Mouse (Mus musculus) heart, embryonic 13.5 days (tissue): ENCODE data around the gene Slc37a3. TPM values are rescaled to one million over a fixed set of nuclear protein-coding genes. Genes with fewer than 3 reads are reported as not detected.
A peak's percentile ranks its signal among the peaks of the same experiment; 100 is the strongest.
"Not testable (repeated sequence)": the region's sequence is repeated elsewhere in the genome, so short reads cannot be mapped to it uniquely, and the experiment has no call there.

Source experiments
- ATAC-seq: fragments of 200-750 bp; cut with Nextera tagmentation; 2 replicates; pipeline ENCODE4 v1.8.0; 2017; ENCODE audit warnings: moderate TSS enrichment; ENCODE audit not compliant: insufficient number of reproducible peaks, low FRiP score, low TSS enrichment; ENCODE audit errors: extremely low read depth
- H3K27ac ChIP-seq: fragments of 300-500 bp; sonication (generic); replicated peaks from 2 replicates; pipeline ENCODE4 v1.5.1; 2015; ENCODE audit warnings: moderate library complexity, mild to moderate bottlenecking, inconsistent platforms
- H3K27me3 ChIP-seq: fragments of 300-500 bp; sonication (generic); replicated peaks from 2 replicates; pipeline ENCODE4 v1.6.1; 2015; ENCODE audit warnings: mild to moderate bottlenecking, inconsistent platforms
- H3K36me3 ChIP-seq: fragments of 300-500 bp; sonication (generic); 2 replicates; pipeline ENCODE4 v1.6.1; 2015; ENCODE audit warnings: mild to moderate bottlenecking, inconsistent platforms
- H3K4me1 ChIP-seq: fragments of 300-500 bp; sonication (generic); 2 replicates; pipeline ENCODE4 v1.6.1; 2015; ENCODE audit warnings: inconsistent platforms
- H3K4me2 ChIP-seq: fragments of 300-500 bp; sonication (generic); 2 replicates; pipeline ENCODE4 v1.6.1; 2015; ENCODE audit warnings: inconsistent platforms, mild to moderate bottlenecking, moderate library complexity
- H3K4me3 ChIP-seq: fragments of 300-500 bp; sonication (generic); 2 replicates; pipeline ENCODE4 v1.5.1; 2015; ENCODE audit warnings: moderate library complexity, mild to moderate bottlenecking, inconsistent platforms
- H3K9ac ChIP-seq: fragments of 300-500 bp; sonication (generic); 2 replicates; pipeline ENCODE4 v1.6.1; 2015; ENCODE audit warnings: inconsistent platforms, mild to moderate bottlenecking, moderate library complexity
- H3K9me3 ChIP-seq: fragments of 300-500 bp; sonication (generic); 2 replicates; pipeline ENCODE4 v1.6.1; 2016; ENCODE audit warnings: inconsistent platforms
- WGBS: fragments of 180-500 bp; shearing (Covaris S2); methylation state at CpG from one replicate; pipeline ENCODE4 v1.1.7; 2015; ENCODE audit warnings: mixed read lengths; 5-methylcytosine and 5-hydroxymethylcytosine counted together
- polyA plus RNA-seq: library from polyadenylated mRNA; unstranded; fragments of >200 nt; fragmentation: Nextera tagmentation; extraction: Ambion mirVana; gene quantifications from 2 replicates; pipeline ENCODE4 v1.2.1, GENCODE M21; 2015

Gene Slc37a3
- 33.0 and 34.4 TPM in 2 replicates for polyA plus RNA-seq

- H3K9ac ChIP-seq, result peak within 1 kb of the TSS; percentile 98
- peak within 1 kb of the TSS; percentile 98 for H3K4me3 ChIP-seq
- peaks cover 8% of the 10 kb centered on the region for H3K36me3 ChIP-seq
- peak; percentile 83 for ATAC-seq
- peak within 1 kb of the TSS; percentile 62; the same call in 1 of the 2 replicates for H3K27ac ChIP-seq
- H3K9me3 ChIP-seq, result no peaks in the 10 kb centered on the region
- peaks cover 27% of the 10 kb centered on the region for H3K27me3 ChIP-seq
- WGBS, result under 1% methylated on average over 42 of the region's 43 CpGs
- peak within 1 kb of the TSS; percentile 82 for H3K4me2 ChIP-seq
- H3K4me1 ChIP-seq, result peaks cover 45% of the 10 kb centered on the region
These were observed at the start of gene Slc37a3 for GRCm38 (mm10) chr6:39377311-39377827. TSS of gene Slc37a3 (minus strand) at chr6:39377675.

GRCm38 (mm10) chr6:39426725-39427124 is 49.2 kb upstream of the Slc37a3 start:
- Histone ChIP-seq H3K27me3 (peaks cover 22% of the 10 kb centered on the region), H3K4me2 (no peak overlapping the region), H3K4me1 (peaks cover 8% of the 10 kb centered on the region; the same call in 1 of the 2 replicates), H3K4me3 (no peak overlapping the region), H3K36me3 (no peaks in the 10 kb centered on the region), H3K9me3 (no peaks in the 10 kb centered on the region), H3K9ac (no peak overlapping the region), H3K27ac (no peak overlapping the region)
- WGBS, result 89% methylated on average over 4 of the region's 4 CpGs
- no peak for ATAC-seq

- no peak overlapping the region for H3K9ac ChIP-seq
- WGBS, result 59% methylated on average over 2 of the region's 2 CpGs
- H3K4me3 ChIP-seq, result no peak overlapping the region
- no peak for ATAC-seq
- H3K27ac ChIP-seq, result no peak overlapping the region
- H3K9me3 ChIP-seq, result no peaks in the 10 kb centered on the region
- no peaks in the 10 kb centered on the region for H3K36me3 ChIP-seq
- H3K4me2 ChIP-seq, result no peak overlapping the region
- peaks cover 33% of the 10 kb centered on the region for H3K27me3 ChIP-seq
- peaks cover 11% of the 10 kb centered on the region; the same call in 1 of the 2 replicates for H3K4me1 ChIP-seq
These were observed 47.7 kb upstream of the Slc37a3 start for GRCm38 (mm10) chr6:39425181-39425580.

- 79% methylated on average over 7 of the region's 7 CpGs for WGBS
- Histone ChIP-seq H3K27me3 (peaks cover 35% of the 10 kb centered on the region), H3K4me1 (peaks cover 9% of the 10 kb centered on the region), H3K9ac (no peak overlapping the region), H3K9me3 (no peaks in the 10 kb centered on the region), H3K36me3 (no peaks in the 10 kb centered on the region), H3K27ac (no peak overlapping the region), H3K4me3 (no peak overlapping the region), H3K4me2 (no peak overlapping the region)
- ATAC-seq, result no peak
These were observed 46.2 kb upstream of the Slc37a3 start for GRCm38 (mm10) chr6:39423686-39424085.

- ATAC-seq, result no peak
- WGBS, result 48% methylated on average over 6 of the region's 6 CpGs
- no peak overlapping the region for H3K27ac ChIP-seq
- peaks cover 10% of the 10 kb centered on the region for H3K4me1 ChIP-seq
- H3K9me3 ChIP-seq, result no peaks in the 10 kb centered on the region
- H3K4me2 ChIP-seq, result no peak overlapping the region
- H3K4me3 ChIP-seq, result no peak overlapping the region
- no peak overlapping the region for H3K9ac ChIP-seq
- peaks cover 40% of the 10 kb centered on the region for H3K27me3 ChIP-seq
- H3K36me3 ChIP-seq, result no peaks in the 10 kb centered on the region
These were observed 45.7 kb upstream of the Slc37a3 start for GRCm38 (mm10) chr6:39423130-39423551.

DNA sequence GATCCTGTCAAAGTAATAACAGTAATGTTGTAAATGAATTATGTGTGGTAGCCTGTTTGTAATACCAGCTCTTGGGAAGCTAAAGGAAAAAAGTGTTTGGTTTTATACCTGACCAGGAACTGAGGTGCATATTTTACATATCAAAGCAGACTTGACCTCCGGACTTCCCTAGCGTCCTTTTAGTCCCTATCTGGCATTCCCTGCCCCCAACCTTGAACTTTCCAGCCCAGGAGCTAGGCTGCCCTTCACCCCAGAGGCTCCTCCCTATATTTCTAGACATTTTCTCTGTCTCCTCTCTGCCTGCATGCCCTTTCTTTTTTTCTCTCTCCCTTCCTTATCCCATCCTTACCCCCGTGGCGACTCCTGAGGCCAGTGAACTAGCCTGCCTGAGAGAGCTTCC is 43.4 kb upstream of the Slc37a3 start:
- H3K27ac ChIP-seq, result no peak overlapping the region
- no peaks in the 10 kb centered on the region for H3K36me3 ChIP-seq
- H3K9ac ChIP-seq, result no peak overlapping the region; the same call in 1 of the 2 replicates
- no peak for ATAC-seq
- H3K9me3 ChIP-seq, result no peaks in the 10 kb centered on the region
- H3K4me3 ChIP-seq, result peak overlapping the region; percentile 99
- WGBS, result 36% methylated on average over 4 of the region's 4 CpGs
- peaks cover 51% of the 10 kb centered on the region for H3K27me3 ChIP-seq
- peaks cover 10% of the 10 kb centered on the region for H3K4me1 ChIP-seq
- H3K4me2 ChIP-seq, result peak overlapping the region; percentile 81; the same call in 1 of the 2 replicates

DNA sequence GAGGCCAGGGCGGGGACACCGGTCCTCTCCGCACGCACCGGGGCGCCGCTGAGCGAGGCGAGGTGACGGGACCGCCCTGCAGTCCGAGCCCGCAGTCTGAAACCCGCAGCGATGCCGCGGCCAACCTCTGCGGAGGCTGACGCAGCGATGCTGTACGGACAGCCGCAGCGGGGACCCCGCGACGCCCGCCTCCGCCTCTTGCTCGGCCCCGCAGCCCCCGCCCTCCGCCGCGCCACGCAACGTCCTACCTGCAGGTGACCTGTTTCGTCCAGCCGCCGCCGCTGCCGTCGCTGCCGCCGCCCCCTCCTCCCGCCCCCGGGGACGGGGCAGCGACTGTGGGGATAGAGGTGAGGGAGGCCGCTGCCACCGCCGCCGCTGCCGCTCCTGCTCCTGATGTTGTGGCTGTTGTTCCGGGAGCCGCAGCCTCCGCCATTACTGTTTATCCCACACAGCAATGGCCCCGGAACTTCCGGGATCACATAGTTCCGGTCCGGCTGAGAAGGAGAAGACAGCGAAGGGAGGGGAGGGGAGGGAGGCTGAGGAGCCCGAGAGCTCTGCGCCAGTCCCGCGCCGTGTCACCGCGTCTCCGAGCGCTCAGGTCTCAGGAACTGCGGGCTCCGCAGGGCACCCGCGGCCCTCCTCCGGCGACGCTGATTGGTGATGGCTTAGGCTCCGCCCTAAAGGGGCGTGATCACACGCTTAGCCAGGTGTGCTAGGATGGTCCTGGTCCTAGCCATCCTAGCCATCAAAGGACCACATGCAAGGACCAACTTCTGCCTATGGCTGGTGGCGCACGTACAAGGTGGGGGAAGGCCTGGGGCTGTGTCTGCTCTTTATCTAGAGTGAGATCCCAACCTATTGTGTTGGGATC is 42.6 kb upstream of the Slc37a3 start, which contains the start of gene Mkrn1:
Gene Mkrn1, minus strand, starts transcription at position 612 of the 871 bp plus-strand sequence.
- Histone ChIP-seq H3K27me3 (peaks cover 51% of the 10 kb centered on the region), H3K9me3 (no peaks in the 10 kb centered on the region), H3K4me1 (peaks cover 10% of the 10 kb centered on the region), H3K27ac (peak within 1 kb of the TSS; percentile 78), H3K4me2 (peak within 1 kb of the TSS; percentile 81), H3K36me3 (no peaks in the 10 kb centered on the region), H3K4me3 (peak within 1 kb of the TSS; percentile 99), H3K9ac (peak within 1 kb of the TSS; percentile 88)
- under 1% methylated on average over 53 of the region's 82 CpGs for WGBS
- peak; percentile 83 for ATAC-seq

GRCm38 (mm10) chr6:39419386-39419850 is 41.9 kb upstream of the Slc37a3 start:
- no peak for ATAC-seq
- under 1% methylated on average over 43 of the region's 43 CpGs for WGBS
- Histone ChIP-seq H3K4me1 (peaks cover 10% of the 10 kb centered on the region), H3K36me3 (no peaks in the 10 kb centered on the region), H3K9me3 (no peaks in the 10 kb centered on the region), H3K27me3 (peaks cover 51% of the 10 kb centered on the region), H3K4me2 (peak overlapping the region; percentile 81), H3K9ac (peak overlapping the region; percentile 88), H3K4me3 (peak overlapping the region; percentile 99), H3K27ac (peak overlapping the region; percentile 78; the same call in 1 of the 2 replicates)

GRCm38 (mm10) chr6:39416654-39417053 is 39.2 kb upstream of the Slc37a3 start:
- not testable (repeated sequence) for ATAC-seq, H3K4me1 ChIP-seq, H3K36me3 ChIP-seq, H3K27ac ChIP-seq, H3K9me3 ChIP-seq, H3K9ac ChIP-seq
- Histone ChIP-seq H3K4me3 (peak overlapping the region; percentile 7; the same call in 1 of the 2 replicates), H3K4me2 (peak overlapping the region; percentile 29; the same call in 1 of the 2 replicates), H3K27me3 (peaks cover 29% of the 10 kb centered on the region)

DNA sequence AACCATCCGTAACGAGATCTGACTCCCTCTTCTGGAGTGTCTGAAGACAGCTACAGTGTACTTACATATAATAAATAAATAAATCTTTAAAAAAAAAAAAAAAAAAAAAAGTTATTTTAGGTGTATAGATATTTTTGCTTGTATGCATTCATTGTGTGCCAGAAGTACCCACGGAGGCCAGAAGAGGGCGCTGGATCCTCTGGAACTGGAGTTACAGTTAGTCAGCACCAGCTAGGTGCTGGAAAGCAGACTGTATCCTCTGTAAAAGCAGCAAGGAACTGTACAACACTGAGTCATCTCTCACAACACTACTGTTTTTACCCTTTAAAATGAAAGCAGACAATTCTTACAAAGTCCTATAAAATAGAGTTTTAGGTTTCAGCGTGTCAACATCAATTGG is 38.3 kb upstream of the Slc37a3 start:
- no peak overlapping the region for H3K9ac ChIP-seq
- H3K36me3 ChIP-seq, result no peaks in the 10 kb centered on the region
- peak overlapping the region; percentile 7; the same call in 1 of the 2 replicates for H3K4me2 ChIP-seq
- no peak for ATAC-seq
- peaks cover 20% of the 10 kb centered on the region for H3K27me3 ChIP-seq
- WGBS, result 57% methylated on average over 5 of the region's 5 CpGs
- no peak overlapping the region for H3K27ac ChIP-seq
- no peaks in the 10 kb centered on the region for H3K9me3 ChIP-seq
- H3K4me1 ChIP-seq, result peaks cover 10% of the 10 kb centered on the region
- no peak overlapping the region for H3K4me3 ChIP-seq

DNA sequence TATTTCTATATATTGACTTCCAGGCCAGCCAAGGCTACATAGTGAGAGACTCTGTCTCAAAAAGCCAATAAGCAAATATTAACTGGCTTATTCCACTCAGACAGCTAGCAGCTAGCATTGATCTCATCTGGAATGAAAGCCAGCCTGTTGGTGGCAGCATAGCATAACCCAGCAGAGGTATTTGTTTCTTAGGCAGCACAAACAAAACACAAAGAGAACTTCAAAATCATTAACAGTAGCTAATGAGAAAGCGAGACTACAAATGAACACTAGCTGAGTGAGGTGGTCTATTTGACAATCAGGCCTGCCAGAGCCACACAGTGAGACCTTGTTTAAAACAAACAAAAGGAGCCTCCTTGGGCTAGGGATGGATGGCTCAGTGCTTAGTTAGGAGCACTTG is 36.6 kb upstream of the Slc37a3 start:
- no peak for ATAC-seq
- Histone ChIP-seq H3K9me3 (no peaks in the 10 kb centered on the region), H3K27me3 (peaks cover 17% of the 10 kb centered on the region), H3K4me2 (no peak overlapping the region), H3K36me3 (peaks cover 6% of the 10 kb centered on the region), H3K4me3 (no peak overlapping the region), H3K9ac (no peak overlapping the region), H3K4me1 (peaks cover 5% of the 10 kb centered on the region), H3K27ac (no peak overlapping the region)
- 95% methylated on average over 1 of the region's 1 CpGs for WGBS
